Mouse (Mus musculus): ENCODE data around the gene Bcar3. TPM values are rescaled to one million over a fixed set of nuclear protein-coding genes. Genes with fewer than 3 reads are reported as not detected.

Bcar3 gene
- total RNA-seq, 2 experiments from 2014 or later = 14.7 to 15.4 TPM

DNA sequence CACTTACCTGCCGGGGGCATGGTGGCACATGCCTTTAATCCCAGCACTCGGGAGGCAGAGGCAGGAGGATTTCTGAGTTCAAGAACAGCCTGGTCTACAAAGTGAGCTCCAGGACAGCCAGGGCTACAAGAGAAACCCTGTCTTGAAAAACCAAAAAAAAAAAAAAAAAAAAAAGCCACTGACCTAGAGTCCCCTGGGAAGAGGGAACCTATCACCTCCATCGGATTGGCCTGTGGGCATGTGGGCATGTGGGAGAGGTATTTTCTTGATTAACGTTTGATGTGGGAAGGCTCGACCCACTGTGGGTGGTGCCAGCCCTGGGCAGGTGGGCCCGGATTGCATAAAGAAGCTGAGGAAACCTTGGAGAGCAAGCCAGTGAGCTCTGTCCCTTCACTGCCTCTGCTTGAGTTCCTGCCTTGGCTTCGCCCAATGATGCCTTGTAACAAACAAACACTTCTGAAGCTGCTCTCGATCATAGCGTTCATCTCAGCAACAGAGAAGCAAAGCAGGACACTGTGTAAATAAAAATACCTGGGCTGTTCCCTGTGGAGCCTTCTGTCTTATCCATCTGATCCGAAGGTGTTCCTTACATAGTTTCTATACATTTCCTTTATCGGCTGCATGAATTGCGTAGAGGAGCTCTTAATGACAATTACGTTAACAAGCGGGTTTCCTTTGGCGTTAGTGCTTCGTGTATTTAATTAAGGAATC is 124.8 kb downstream of the Bcar3 start:
- no peak for DNase-seq (ENCODE audit: extremely low spot score in 1 of 2, low spot score in 2 of 2)
- intact Hi-C loops (cut with DNase I) = no loop called here
- TF ChIP-seq CTCF (IDR thresholded peaks at IDR 0.05) = no peak
- Histone ChIP-seq H3K27ac (no peak overlapping the region), H3K4me3 (peak overlapping the region; percentile 65)

DNA sequence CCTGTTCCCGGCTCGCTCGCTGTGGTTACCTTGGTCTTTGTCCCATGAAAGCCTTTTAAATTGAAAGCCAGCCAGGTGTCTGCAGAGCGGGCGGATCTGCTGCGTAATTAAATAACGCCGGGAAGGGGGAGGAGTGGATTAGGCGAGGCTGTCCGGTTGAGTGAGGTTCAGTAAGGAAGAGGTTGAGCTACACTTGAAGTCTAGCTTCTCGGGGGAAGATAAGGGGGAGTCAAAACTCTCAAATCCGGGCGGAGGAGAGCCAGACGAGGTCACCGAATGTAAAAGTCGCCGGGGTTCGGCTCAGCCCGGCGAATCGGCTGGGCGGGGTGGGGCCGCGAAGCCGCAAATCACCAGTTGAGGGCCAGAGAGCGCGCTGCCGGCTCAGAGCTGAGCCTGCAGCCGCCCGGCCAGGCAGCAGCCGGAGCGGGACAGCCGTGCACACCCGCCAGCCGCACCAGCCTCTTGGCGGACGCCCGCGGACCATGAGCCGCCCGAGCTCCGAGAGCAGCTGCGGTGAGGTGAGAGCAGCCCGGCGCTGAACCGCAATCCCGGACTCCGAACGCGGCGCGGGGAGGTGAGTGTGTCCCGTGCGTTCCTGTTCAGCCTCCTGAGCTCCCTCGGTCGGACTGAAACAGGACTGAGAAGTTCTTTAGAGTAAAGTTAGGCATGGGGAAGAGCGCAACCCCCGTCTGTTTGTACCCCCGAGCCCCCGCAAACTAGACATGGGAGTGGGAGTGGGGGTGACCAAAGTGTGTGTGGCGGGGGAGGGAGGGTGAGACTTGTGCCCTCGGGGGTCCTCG is 125.9 kb downstream of the Bcar3 start:
- peak; percentile 12 for TF ChIP-seq CTCF (IDR thresholded peaks at IDR 0.05)
- Histone ChIP-seq H3K27ac (peak overlapping the region; percentile 70), H3K4me3 (peak overlapping the region; percentile 65)
- DNase-seq (ENCODE audit: extremely low spot score in 1 of 2, low spot score in 2 of 2) = peak; percentile 38 to 50
- intact Hi-C loops (cut with DNase I) = no loop called here

GRCm38 (mm10) chr3:122420410-122420774 is 126.5 kb downstream of the Bcar3 start:
- no peak for TF ChIP-seq CTCF (IDR thresholded peaks at IDR 0.05)
- intact Hi-C loops (cut with DNase I) = no loop called here
- Histone ChIP-seq H3K27ac (peak overlapping the region; percentile 70), H3K4me3 (peak overlapping the region; percentile 65)
- DNase-seq (ENCODE audit: extremely low spot score in 1 of 2, low spot score in 2 of 2) = no peak

GRCm38 (mm10) chr3:122421042-122421702 is 127.2 kb downstream of the Bcar3 start:
- no peak for TF ChIP-seq CTCF (IDR thresholded peaks at IDR 0.05)
- intact Hi-C loops (cut with DNase I) = no loop called here
- Histone ChIP-seq H3K4me3 (peak overlapping the region; percentile 65), H3K27ac (no peak overlapping the region)
- DNase-seq (ENCODE audit: extremely low spot score in 1 of 2, low spot score in 2 of 2) = no peak

GRCm38 (mm10) chr3:122421802-122422201 is 127.9 kb downstream of the Bcar3 start:
- TF ChIP-seq CTCF (IDR thresholded peaks at IDR 0.05) = no peak
- H3K27ac ChIP-seq = no peak overlapping the region
- H3K4me3 ChIP-seq = no peak overlapping the region
- intact Hi-C loops (cut with DNase I) = no loop called here
- DNase-seq (ENCODE audit: extremely low spot score in 1 of 2, low spot score in 2 of 2) = no peak

DNA sequence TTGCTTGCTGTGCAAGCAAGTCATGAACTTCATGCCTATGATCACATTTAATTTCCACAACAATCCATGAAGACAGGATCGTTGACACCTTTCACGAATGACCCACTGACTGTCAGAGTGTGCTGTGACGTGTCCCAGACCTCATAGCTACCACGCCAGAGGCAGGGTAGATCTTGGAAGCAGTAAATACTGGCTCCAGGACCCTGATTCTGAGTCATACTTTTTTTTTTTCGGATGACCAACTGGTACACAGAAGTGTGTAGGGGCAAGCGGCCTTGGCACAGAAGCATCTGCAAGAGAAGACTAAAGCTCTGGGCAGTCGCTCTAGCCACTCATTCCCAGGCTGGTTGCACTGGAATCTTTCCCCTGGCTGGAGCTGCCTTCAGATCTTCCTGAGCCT is 128.3 kb downstream of the Bcar3 start:
- no peak for DNase-seq (ENCODE audit: extremely low spot score in 1 of 2, low spot score in 2 of 2)
- TF ChIP-seq CTCF (IDR thresholded peaks at IDR 0.05) = no peak
- Histone ChIP-seq H3K4me3 (no peak overlapping the region), H3K27ac (no peak overlapping the region)
- intact Hi-C loops (cut with DNase I) = no loop called here

- no peak overlapping the region for H3K4me3 ChIP-seq
- H3K27ac ChIP-seq = no peak overlapping the region
- DNase-seq (ENCODE audit: extremely low spot score in 1 of 2, low spot score in 2 of 2) = no peak
- intact Hi-C loops (cut with DNase I) = no loop called here
- no peak for TF ChIP-seq CTCF (IDR thresholded peaks at IDR 0.05)
Measured at GRCm38 (mm10) chr3:122423643-122424042, 129.7 kb downstream of the Bcar3 start.

DNA sequence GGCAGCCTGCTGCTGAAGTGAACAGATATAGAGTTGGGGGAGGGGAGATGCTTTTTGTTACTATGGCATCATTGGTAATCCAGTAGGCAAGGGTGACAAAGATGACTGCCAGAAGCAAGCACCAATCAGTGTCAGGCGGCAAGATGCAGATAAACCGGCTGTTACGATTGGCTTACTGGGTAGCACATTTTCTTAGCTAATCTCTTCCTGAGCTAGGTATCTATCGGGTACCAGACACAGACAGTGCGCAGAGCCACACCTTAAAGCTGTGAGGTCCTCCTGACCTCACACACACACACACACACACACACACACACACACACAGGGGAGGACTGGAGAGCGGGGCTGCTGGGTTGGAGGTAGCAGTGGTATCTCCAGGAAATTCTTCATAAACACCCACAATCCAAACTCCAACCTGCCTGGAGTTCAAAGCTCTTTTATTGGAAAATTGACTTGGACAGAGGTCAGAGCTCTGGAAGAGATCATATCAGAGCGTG is 134.4 kb downstream of the Bcar3 start:
- intact Hi-C loops (cut with DNase I) = no loop called here
- DNase-seq (ENCODE audit: extremely low spot score in 1 of 2, low spot score in 2 of 2) = no peak
- Histone ChIP-seq H3K4me3 (no peak overlapping the region), H3K27ac (no peak overlapping the region)
- no peak for TF ChIP-seq CTCF (IDR thresholded peaks at IDR 0.05)

GRCm38 (mm10) chr3:122430780-122431497 is 137.0 kb downstream of the Bcar3 start:
- intact Hi-C loops (cut with DNase I) = no loop called here
- Histone ChIP-seq H3K4me3 (no peak overlapping the region), H3K27ac (no peak overlapping the region)
- TF ChIP-seq CTCF (IDR thresholded peaks at IDR 0.05) = no peak
- DNase-seq (ENCODE audit: extremely low spot score in 1 of 2, low spot score in 2 of 2) = no peak

DNA sequence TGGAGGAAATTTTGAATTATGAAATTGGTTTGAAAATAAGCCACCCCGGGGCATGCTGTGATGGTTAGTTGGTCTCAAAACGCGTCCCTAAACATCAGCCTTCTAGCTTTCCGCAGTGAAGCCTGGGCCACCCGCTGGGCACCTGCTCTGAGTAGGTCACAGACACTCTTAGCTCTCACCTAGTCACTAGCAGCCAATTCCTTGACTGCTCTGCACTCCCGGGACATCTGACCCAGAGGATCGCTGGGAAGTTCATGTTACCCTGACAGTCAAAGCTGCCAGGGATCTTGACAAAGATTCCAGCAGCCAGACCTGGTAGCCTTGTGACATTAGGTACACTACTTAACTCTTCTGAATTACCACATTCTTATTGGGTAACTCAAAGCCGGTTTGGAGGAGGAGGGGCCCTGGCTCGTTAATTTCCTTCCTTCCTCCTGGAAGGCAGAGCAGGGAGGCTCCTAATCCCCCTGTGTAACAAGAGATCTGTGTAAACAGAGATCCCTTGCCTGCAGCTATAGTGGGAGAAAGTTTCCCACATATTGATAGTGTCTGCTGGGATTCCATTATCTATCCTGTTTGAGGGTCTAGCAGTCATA is 139.0 kb downstream of the Bcar3 start:
- TF ChIP-seq CTCF (IDR thresholded peaks at IDR 0.05) = no peak
- DNase-seq (ENCODE audit: extremely low spot score in 1 of 2, low spot score in 2 of 2) = no peak
- H3K4me3 ChIP-seq = no peak overlapping the region
- intact Hi-C loops (cut with DNase I) = no loop called here
- no peak overlapping the region for H3K27ac ChIP-seq

DNA sequence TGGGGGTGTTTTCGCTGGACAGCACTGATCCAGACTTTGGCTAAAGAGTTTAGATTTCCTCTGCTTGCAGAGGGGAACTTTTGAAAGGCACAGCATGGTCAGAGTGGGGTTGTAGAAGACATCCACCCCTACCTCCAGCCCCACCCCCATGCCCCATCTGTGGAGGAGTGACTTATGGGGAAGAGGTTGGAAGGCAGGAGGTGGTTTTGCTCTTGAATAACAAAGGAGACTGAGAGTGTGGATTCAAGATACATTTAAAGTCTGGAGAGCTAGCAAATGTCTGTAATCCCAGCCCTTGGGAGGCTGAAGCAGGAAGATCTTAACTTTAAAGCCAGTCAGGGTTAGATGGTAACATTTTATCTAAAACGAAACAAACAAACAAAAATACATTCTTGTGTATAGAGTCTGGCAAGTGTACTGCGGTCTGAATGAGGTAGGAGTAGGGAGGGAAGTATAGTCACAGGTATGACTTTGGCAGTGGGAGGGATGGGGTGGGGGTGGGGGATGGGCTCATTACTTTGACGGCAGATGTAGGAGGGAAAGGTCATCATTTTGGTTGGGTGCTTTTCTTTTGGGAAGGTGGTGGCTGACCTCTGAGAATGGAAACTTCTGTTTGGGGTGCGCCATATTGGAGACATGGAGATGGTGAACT is 140.2 kb downstream of the Bcar3 start:
- no peak overlapping the region for H3K27ac ChIP-seq
- DNase-seq (ENCODE audit: extremely low spot score in 1 of 2, low spot score in 2 of 2) = no peak
- TF ChIP-seq CTCF (IDR thresholded peaks at IDR 0.05) = no peak
- intact Hi-C loops (cut with DNase I) = no loop called here
- H3K4me3 ChIP-seq = no peak overlapping the region
